Mouse (Mus musculus): ENCODE data around the gene Rad51b.

Rad51b gene

DNA sequence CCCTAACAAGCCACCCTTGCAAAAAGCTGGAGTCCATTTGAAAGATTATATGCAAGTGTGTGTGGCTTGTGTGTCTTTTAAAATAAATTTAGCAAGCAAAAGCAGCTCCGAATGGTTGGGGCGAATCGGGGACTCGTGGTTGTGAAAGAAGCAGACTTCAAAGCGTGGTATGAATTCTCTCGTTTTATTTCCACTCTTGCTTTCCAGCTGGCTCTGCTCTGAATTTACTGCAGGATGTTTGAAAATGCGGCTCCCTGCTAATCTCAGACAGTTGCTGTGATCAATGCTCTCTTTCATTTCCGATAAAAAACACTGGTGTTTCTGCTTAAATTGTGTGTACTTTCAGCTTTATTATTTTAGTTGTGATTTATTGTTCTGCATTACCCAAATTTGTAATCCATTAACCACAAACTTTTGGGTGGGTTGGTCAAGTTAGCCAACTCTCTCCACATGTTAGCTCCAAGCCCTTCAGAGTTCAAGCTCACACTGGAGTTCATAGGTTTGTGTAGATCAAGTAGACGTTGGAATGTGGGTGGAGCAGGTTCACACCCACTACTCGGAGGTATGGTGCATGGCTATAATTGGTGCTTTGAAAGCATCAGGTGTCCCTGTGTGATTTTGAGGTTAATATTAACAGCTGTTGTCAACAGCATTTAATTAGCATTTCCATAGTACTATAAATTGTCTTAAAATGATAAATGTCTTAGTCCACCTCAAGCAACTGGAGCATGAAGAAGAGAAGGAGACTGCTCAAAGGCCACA is 366.2 kb downstream of the Rad51b start:
- Histone ChIP-seq H3K36me3 (ENCODE audit: control insufficient read depth, insufficient read depth, low read length, poor library complexity, severe bottlenecking) (no peaks in the 10 kb centered on the region), H3K27me3 (ENCODE audit: control insufficient read depth, insufficient read depth, low read length, poor library complexity, severe bottlenecking) (no peaks in the 10 kb centered on the region)
- no peak for DNase-seq (ENCODE audit: low read depth, low spot score)

DNA sequence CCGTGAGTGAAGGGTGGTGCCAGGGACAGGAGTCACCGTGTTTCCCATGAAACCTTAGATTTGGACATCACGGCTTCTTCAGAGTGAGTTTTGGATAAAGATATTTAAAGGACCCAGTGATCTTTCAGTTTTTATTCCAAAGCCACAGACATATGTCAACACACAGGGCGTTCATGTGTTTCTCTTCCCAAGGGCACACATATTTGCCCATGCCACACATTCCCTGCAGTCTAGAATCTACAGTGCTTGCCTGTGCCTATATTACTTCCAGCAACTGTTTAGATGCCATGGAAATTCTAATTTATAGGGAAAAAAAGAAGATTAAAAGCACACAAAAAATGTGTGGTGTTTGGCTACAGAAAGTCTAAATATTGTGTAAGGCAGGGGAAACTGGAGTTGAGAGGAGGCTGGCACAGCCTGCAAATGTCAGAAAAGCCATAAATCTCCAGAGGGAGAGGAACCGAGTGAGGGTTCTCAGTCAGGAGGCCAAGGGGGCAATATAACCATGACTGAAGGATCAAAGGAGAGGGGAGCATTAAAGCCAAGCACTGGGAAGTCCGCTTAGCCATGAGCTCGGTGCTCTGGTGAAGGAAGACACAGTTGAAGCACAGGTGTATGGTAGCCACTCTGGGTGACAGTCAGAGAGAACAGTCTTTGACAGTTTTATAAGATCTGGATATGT is 367.0 kb downstream of the Rad51b start:
- no peak for DNase-seq (ENCODE audit: low read depth, low spot score)
- Histone ChIP-seq H3K36me3 (ENCODE audit: control insufficient read depth, insufficient read depth, low read length, poor library complexity, severe bottlenecking) (no peaks in the 10 kb centered on the region), H3K27me3 (ENCODE audit: control insufficient read depth, insufficient read depth, low read length, poor library complexity, severe bottlenecking) (no peaks in the 10 kb centered on the region)

DNA sequence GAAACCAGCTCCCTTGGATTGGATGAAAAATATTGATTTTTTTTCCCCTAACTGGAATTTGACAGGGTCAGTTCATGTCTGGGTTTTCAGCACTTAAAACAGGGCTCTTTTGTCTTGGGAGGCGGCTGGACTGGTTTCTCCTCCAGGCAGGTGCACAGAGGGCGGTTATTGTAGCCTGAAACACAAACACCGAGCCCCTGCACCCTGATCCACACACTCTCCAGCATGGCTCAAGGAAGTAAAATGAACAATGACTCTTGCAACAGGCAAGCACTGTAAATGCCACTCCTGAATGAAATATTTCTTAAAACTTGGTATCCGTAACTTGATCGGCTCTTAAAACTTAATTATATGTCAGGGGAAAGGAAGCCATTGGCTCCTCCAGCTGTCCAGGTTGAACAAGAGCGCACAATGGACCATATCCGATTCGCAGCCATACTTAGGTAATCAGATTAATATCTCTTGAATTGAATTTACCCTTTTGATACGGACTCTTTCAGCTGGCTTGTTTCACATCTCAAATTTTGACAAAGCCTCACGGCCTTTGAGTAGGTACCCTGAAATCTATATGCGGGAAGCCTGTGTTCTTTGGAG is 377.9 kb downstream of the Rad51b start:
- H3K36me3 ChIP-seq (ENCODE audit: control insufficient read depth, insufficient read depth, low read length, poor library complexity, severe bottlenecking): no peaks in the 10 kb centered on the region
- no peak for DNase-seq (ENCODE audit: low read depth, low spot score)
- H3K27me3 ChIP-seq (ENCODE audit: control insufficient read depth, insufficient read depth, low read length, poor library complexity, severe bottlenecking): no peaks in the 10 kb centered on the region

DNA sequence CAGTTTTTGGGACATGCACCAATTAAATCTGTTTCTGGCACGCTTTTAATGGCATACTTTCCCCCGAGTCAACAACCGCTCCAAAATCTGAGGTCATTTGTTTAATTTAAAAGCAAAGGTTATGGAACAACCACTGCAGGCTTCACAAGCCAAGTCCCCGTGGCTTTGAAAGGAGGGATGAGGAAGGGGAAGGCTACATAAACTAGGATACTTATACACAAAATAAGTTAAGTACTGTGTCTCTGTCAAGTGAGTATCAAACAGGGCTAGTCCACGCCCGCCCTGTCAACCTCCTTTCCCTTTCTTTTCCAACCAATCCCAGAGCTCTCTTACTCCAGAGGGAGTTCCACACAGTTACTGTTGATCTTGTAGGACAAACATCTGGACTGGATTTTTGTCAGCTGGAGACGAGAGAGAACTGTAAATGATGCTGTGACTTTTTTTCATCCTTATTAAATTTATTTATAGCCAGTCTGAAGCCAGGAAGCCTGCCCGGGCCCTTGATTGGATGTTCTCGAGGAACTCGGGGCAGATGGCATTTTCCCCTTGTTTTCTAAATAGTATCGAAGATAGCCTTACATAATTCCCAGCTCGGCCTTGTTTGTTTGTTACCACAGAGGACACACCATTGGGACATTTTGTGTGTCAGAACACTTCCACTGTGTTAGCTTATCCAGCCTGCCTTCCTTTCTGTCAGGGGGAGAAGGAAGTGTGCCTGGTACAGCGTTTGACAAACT is 378.5 kb downstream of the Rad51b start:
- H3K36me3 ChIP-seq (ENCODE audit: control insufficient read depth, insufficient read depth, low read length, poor library complexity, severe bottlenecking): no peaks in the 10 kb centered on the region
- no peaks in the 10 kb centered on the region for H3K27me3 ChIP-seq (ENCODE audit: control insufficient read depth, insufficient read depth, low read length, poor library complexity, severe bottlenecking)
- DNase-seq (ENCODE audit: low read depth, low spot score): no peak

DNA sequence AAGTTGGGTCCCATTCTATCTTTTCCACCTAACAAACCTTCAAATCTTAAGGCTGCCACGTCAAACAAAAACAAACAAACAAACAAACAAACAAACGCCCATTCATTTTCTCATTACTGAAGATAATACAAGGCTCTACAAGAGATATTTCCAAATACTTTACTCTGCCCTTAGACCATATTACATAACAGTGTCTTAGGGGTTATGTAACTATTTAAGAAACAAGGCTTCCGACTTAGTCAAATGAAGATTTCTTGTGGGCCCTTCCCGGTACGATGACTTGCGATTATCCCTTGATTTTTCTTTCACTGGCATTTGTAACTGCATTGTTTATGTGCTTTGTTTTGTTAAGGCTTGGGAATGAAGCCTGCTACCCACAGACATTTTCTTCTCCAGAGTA is 379.2 kb downstream of the Rad51b start:
- no peaks in the 10 kb centered on the region for H3K27me3 ChIP-seq (ENCODE audit: control insufficient read depth, insufficient read depth, low read length, poor library complexity, severe bottlenecking)
- DNase-seq (ENCODE audit: low read depth, low spot score): no peak
- no peaks in the 10 kb centered on the region for H3K36me3 ChIP-seq (ENCODE audit: control insufficient read depth, insufficient read depth, low read length, poor library complexity, severe bottlenecking)

DNA sequence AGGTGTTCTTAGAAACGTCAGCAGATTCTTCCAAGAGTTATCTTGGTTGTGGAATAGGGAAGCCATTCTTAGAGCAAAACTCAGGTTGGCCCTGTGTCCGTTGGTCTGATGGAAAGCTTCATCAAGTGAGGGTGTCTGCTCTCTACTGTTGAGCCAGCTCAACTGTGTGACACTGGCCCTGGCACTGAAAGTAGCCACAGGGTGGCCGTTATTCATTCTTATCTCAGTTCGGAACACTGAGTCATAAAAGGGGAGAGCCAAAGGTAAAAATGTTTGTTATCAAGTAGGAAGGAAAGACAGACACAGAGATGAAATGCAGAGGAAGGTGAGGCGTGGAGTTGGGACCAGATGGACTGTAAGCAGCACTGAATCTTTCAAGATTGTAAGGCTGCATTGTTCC is 379.8 kb downstream of the Rad51b start:
- no peaks in the 10 kb centered on the region for H3K36me3 ChIP-seq (ENCODE audit: control insufficient read depth, insufficient read depth, low read length, poor library complexity, severe bottlenecking)
- no peak for DNase-seq (ENCODE audit: low read depth, low spot score)
- H3K27me3 ChIP-seq (ENCODE audit: control insufficient read depth, insufficient read depth, low read length, poor library complexity, severe bottlenecking): no peaks in the 10 kb centered on the region

DNA sequence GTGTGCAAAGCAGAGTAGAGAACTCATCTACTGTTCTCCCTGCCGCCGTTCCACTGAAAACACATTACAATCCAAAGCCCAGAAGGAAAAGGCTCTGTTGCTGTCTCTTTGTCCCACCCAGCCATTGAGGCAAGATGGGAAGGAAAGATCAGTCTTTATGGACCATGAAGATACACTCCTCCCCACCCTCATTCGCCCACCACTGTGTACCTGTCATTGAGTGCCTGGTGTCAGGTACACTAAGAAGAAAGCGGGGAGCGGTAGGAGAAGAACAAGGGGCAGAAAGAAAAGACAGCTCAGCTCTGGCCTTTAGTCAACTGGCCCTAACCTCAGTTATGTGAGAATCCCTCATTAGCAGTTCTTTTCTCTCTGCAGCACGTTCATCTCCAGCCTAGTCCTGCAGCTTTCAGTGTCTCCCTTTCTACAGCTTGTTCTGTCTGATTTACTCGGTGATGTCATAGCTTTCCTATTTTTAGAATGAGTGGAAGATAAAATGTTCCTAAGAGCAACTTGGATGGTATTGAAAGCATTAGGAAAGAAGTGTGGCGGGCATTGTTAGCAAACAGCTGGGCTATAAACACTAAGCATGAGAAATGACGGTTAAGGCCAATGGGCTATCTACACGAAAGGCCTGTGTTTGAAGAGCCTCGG is 382.3 kb downstream of the Rad51b start:
- Histone ChIP-seq H3K27me3 (ENCODE audit: control insufficient read depth, insufficient read depth, low read length, poor library complexity, severe bottlenecking) (no peaks in the 10 kb centered on the region), H3K36me3 (ENCODE audit: control insufficient read depth, insufficient read depth, low read length, poor library complexity, severe bottlenecking) (no peaks in the 10 kb centered on the region)
- DNase-seq (ENCODE audit: low read depth, low spot score): no peak

DNA sequence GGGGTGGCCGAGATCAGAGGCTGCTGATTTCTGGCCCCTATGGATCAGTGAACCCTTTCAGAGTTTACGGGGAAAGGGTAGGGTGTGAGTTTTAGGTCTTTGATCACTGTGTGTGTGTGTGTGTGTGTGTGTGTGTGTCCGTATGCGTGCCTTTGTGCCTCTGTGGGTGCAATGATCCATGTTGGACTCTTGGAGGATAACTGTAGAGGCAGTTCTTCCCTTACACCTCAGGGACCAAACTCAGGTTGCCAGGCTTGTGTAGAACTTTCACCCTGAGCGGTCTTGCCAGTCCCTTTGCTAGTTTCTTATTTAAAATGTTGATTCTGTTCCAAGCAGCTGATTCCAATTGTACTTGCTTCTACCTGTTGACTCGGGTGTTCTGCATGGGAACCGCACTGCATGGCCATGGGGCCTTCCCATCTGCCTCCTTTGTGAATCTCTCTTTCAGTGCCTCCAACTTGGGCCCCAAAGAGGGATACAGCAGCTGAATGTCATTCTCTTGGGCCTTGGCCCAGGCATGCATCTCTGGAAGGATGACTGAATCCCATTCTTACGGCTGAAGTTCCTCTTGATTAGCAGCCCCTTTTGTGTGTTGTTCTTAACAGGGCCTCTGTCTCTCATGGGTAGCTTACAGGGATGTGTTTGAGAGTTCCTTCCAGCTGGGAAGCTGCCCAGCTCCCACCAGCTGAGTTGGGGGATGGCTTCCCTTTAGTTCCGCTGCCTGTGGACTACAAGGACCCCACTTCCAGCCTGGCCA is 383.0 kb downstream of the Rad51b start:
- no peaks in the 10 kb centered on the region for H3K27me3 ChIP-seq (ENCODE audit: control insufficient read depth, insufficient read depth, low read length, poor library complexity, severe bottlenecking)
- no peak for DNase-seq (ENCODE audit: low read depth, low spot score)

DNA sequence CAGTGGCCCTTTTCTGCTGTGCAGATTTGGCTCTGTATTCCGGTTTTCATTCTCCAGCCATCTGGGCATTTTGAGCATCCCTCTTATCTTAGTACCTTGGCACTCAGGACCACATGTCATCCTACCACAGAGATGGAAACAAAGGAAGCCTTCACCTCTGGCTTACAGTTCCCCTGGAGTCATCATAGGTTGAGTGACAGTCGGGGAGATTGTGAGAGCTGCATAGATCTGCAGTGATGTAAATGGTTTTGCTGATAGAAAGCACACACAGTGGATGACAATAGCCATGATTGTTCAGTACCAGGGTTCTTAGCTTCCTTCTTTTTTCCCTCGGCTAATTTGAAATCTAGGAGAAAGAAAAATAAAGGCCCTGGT is 383.6 kb downstream of the Rad51b start:
- no peaks in the 10 kb centered on the region for H3K36me3 ChIP-seq (ENCODE audit: control insufficient read depth, insufficient read depth, low read length, poor library complexity, severe bottlenecking)
- H3K27me3 ChIP-seq (ENCODE audit: control insufficient read depth, insufficient read depth, low read length, poor library complexity, severe bottlenecking): no peaks in the 10 kb centered on the region
- DNase-seq (ENCODE audit: low read depth, low spot score): no peak

More for the DNA sequence above, 383.0 kb downstream of the Rad51b start:
- H3K36me3 ChIP-seq (ENCODE audit: control insufficient read depth, insufficient read depth, low read length, poor library complexity, severe bottlenecking): no peaks in the 10 kb centered on the region

DNA sequence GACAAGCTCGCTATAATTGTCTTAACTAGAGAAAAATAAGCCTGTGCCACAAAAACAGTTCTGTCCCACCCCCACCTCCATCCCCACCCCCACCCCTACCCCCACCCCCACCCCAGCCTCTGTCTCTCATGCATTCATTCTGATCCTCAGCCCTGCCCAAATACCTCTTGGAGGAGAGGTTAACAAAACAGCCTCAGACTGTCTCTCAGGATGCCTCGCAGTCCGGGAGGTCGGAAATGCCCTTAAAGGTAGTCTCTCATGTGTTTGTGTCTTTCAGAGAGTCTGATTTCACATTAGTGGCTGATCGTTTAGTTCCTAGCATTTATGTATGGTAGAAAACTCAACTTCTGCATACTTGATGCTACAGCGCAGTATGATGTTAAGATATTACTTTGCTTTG is 384.5 kb downstream of the Rad51b start:
- no peak for DNase-seq (ENCODE audit: low read depth, low spot score)
- no peaks in the 10 kb centered on the region for H3K36me3 ChIP-seq (ENCODE audit: control insufficient read depth, insufficient read depth, low read length, poor library complexity, severe bottlenecking)
- no peaks in the 10 kb centered on the region for H3K27me3 ChIP-seq (ENCODE audit: control insufficient read depth, insufficient read depth, low read length, poor library complexity, severe bottlenecking)

DNA sequence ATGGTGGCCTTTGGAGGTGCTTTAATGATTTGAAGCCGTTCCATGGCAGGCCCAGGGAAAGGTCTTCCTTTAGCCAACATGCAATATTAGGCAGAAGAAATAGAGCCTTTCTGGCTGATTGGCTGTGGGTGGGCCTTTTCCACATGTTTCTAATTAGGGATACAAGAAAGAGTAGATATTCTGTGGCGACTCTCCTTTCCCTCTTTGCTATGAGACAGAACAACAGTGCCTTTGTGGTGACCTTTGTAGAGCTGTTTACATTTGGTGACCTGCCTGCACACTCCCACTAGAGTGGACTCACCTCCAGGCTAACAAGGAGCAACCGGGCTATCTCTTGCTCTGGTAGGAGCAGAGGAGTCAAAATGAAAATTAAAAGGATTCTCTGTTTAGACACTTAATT is 386.3 kb downstream of the Rad51b start:
- Histone ChIP-seq H3K36me3 (ENCODE audit: control insufficient read depth, insufficient read depth, low read length, poor library complexity, severe bottlenecking) (no peaks in the 10 kb centered on the region), H3K27me3 (ENCODE audit: control insufficient read depth, insufficient read depth, low read length, poor library complexity, severe bottlenecking) (no peaks in the 10 kb centered on the region)
- DNase-seq (ENCODE audit: low read depth, low spot score): no peak

DNA sequence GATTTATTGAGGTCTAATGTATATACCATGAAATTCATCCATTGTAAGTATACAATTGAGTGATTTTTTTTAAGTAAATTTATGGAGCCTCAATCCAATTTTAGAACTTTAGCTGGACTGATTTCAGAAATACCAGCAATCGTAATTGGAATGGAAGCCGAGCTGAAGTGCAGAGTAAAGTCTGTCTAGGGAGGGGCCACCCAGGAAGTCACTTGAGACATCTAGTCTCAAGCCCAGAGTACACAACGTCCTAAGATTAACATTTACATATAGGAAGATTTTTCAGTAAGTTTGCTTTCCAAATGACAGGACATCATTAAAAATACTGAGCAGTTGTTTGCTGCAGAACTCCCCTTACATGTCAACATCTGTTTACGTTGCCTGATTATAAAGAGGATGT is 386.7 kb downstream of the Rad51b start:
- H3K27me3 ChIP-seq (ENCODE audit: control insufficient read depth, insufficient read depth, low read length, poor library complexity, severe bottlenecking): no peaks in the 10 kb centered on the region
- no peak for DNase-seq (ENCODE audit: low read depth, low spot score)
- no peaks in the 10 kb centered on the region for H3K36me3 ChIP-seq (ENCODE audit: control insufficient read depth, insufficient read depth, low read length, poor library complexity, severe bottlenecking)

DNA sequence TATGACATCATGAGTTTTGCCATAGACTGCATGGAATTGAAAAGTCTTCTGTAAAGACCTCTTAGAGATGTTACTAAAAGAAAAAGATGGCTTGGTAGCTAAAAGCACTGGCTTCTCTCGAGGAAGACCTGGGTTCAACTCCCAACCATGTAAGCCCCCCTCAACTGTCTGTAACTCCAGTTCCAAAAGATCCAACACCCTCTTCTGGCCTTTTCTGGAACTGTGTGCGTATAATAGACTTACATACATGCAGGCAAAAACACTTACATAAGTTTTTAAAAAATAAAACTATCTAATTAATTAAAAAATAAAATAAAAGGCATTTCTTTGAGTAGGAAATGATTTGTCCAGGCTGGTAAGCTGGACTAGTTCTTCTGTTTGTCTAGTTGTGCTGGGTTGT is 387.3 kb downstream of the Rad51b start:
- H3K36me3 ChIP-seq (ENCODE audit: control insufficient read depth, insufficient read depth, low read length, poor library complexity, severe bottlenecking): no peaks in the 10 kb centered on the region
- H3K27me3 ChIP-seq (ENCODE audit: control insufficient read depth, insufficient read depth, low read length, poor library complexity, severe bottlenecking): no peaks in the 10 kb centered on the region
- DNase-seq (ENCODE audit: low read depth, low spot score): peak; percentile 29
